Comparison of ENCODE assay signal across 8 mouse cellular contexts in the genomic region with DNA sequence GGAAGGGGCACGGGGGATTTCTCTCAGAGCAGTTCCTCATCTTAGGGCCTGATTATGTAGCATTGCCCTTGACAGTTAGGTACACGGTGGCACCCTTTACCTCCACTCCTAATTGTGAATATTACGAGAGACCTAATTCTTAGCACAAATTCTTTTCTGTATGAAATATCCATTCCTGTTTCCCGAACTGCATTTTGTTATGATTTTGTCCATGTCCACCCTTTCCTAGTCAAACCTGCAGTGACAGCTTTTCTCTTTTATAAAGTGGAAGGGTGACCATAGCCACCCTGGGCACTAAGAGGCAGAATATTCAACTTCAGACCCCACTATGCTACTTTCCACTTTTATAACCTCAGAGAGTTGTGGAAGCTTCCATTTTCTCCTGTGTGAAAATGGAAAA. TPM values are rescaled to one million over a fixed set of nuclear protein-coding genes. Genes with fewer than 3 reads are reported as not detected.
DNase-seq lines count a peak whose midpoint lies in the region; ATAC-seq and TF ChIP-seq lines count a peak whose summit lies in the region.
"Had no signal": no experiment of that assay in that cellular context is flagged by ENCODE, and none has a peak within 500 bp of the region (broad histone marks: within the 10 kb centered on the region; RNA-seq: fewer than 3 reads in every experiment).

No protein-coding gene starts in this region.

- TF ChIP-seq EP300 in stomach, postnatal 0 days (optimal IDR thresholded peaks at IDR 0.05): no peak

- WGBS in stomach, embryonic 14.5 days: 75% methylated on average over 4 of the region's 4 CpGs
- 61% methylated on average over 4 of the region's 4 CpGs for WGBS in stomach, postnatal 0 days
- 77% methylated on average over 4 of the region's 4 CpGs for WGBS in forebrain, postnatal 0 days
- 44% methylated on average over 4 of the region's 4 CpGs for WGBS in liver, embryonic 16.5 days (ENCODE audit: insufficient replicate concordance)

- H3K4me1 ChIP-seq in stomach, embryonic 14.5 days (ENCODE audit: control insufficient read depth, insufficient read depth, low read length): no peaks in the 10 kb centered on the region
- H3K4me1 ChIP-seq in stomach, postnatal 0 days (replicated peaks; ENCODE audit: control insufficient read depth, insufficient read depth): no peaks in the 10 kb centered on the region
- 0 out of 2 replicates have a peak, but pooled peaks cover 4% of the 10 kb centered on the region for H3K4me1 ChIP-seq in forebrain, postnatal 0 days (ENCODE audit: insufficient read depth)
- H3K4me1 ChIP-seq in liver, embryonic 16.5 days (ENCODE audit: control insufficient read depth, low read depth, low read length): peaks cover 3% of the 10 kb centered on the region

- ATAC-seq in stomach, embryonic 14.5 days (ENCODE audit: insufficient number of reproducible peaks, insufficient read depth, low FRiP score, low read depth): no peak
- no peak for ATAC-seq in stomach, postnatal 0 days (ENCODE audit: low FRiP score, low TSS enrichment)
- no peak for ATAC-seq in forebrain, postnatal 0 days
- ATAC-seq in liver, embryonic 16.5 days (ENCODE audit: low read depth): no peak

- no peak overlapping the region for H3K9ac ChIP-seq in stomach, embryonic 14.5 days (replicated peaks; ENCODE audit: low read depth, low read length)
- no peak overlapping the region for H3K9ac ChIP-seq in stomach, postnatal 0 days (ENCODE audit: low read length)
- no peak overlapping the region for H3K9ac ChIP-seq in forebrain, postnatal 0 days
- H3K9ac ChIP-seq in liver, embryonic 16.5 days (ENCODE audit: low read depth, low read length): no peak overlapping the region

- H3K27ac ChIP-seq in stomach, embryonic 14.5 days (ENCODE audit: low read length): no peak overlapping the region
- H3K27ac ChIP-seq in stomach, postnatal 0 days (replicated peaks): no peak overlapping the region
- H3K27ac ChIP-seq in forebrain, postnatal 0 days (ENCODE audit: low read depth, low read length): peak overlapping the region; percentile 89; the same call in 1 of the 2 replicates
- no peak overlapping the region for H3K27ac ChIP-seq in liver, embryonic 16.5 days (ENCODE audit: low read length)
- no peak overlapping the region for H3K27ac ChIP-seq in gastrocnemius, adult 2 months

- H3K27me3 ChIP-seq in stomach, embryonic 14.5 days (ENCODE audit: control insufficient read depth, insufficient read depth, low read length): no peaks in the 10 kb centered on the region
- no peaks in the 10 kb centered on the region for H3K27me3 ChIP-seq in stomach, postnatal 0 days (ENCODE audit: control insufficient read depth, insufficient read depth, low read length)
- no peaks in the 10 kb centered on the region for H3K27me3 ChIP-seq in forebrain, postnatal 0 days (ENCODE audit: insufficient read depth, low read length)
- H3K27me3 ChIP-seq in liver, embryonic 16.5 days (ENCODE audit: control insufficient read depth, insufficient read depth, low read depth, low read length): no peaks in the 10 kb centered on the region

- no peaks in the 10 kb centered on the region for H3K9me3 ChIP-seq in stomach, embryonic 14.5 days (ENCODE audit: control insufficient read depth, low read depth, low read length)
- no peaks in the 10 kb centered on the region for H3K9me3 ChIP-seq in stomach, postnatal 0 days (ENCODE audit: control insufficient read depth, low read length)
- H3K9me3 ChIP-seq in forebrain, postnatal 0 days (ENCODE audit: low read length): no peaks in the 10 kb centered on the region
- H3K9me3 ChIP-seq in liver, embryonic 16.5 days (replicated peaks; ENCODE audit: control insufficient read depth, low read length): no peaks in the 10 kb centered on the region

- no peaks in the 10 kb centered on the region for H3K36me3 ChIP-seq in stomach, embryonic 14.5 days (ENCODE audit: control insufficient read depth, insufficient read depth, low read length)
- H3K36me3 ChIP-seq in stomach, postnatal 0 days (ENCODE audit: control insufficient read depth, insufficient read depth, low read length): no peaks in the 10 kb centered on the region
- no peaks in the 10 kb centered on the region for H3K36me3 ChIP-seq in forebrain, postnatal 0 days (ENCODE audit: insufficient read depth)
- no peaks in the 10 kb centered on the region for H3K36me3 ChIP-seq in liver, embryonic 16.5 days (ENCODE audit: control insufficient read depth, insufficient read depth)

- intact Hi-C loops in gastrocnemius, adult 2 months (cut with DNase I): loop anchor here (1.0 to 10.0 kb wide), 3 partner anchors 69 to 258 kb away; partner anchors contain the start of genes Dhx57 and Morn2

- H3K4me3 ChIP-seq in stomach, embryonic 14.5 days (ENCODE audit: low read depth, low read length): no peak overlapping the region
- H3K4me3 ChIP-seq in stomach, postnatal 0 days (ENCODE audit: low read depth, low read length): no peak overlapping the region
- H3K4me3 ChIP-seq in forebrain, postnatal 0 days (ENCODE audit: low read depth, low read length): peak overlapping the region; percentile 72; the same call in 1 of the 2 replicates
- no peak overlapping the region for H3K4me3 ChIP-seq in liver, embryonic 16.5 days (ENCODE audit: low read depth, low read length)
- H3K4me3 ChIP-seq in gastrocnemius, adult 2 months: no peak overlapping the region

- peak overlapping the region; percentile 44; the same call in 1 of the 2 replicates for H3K4me2 ChIP-seq in stomach, embryonic 14.5 days (replicated peaks; ENCODE audit: low read depth, low read length)
- H3K4me2 ChIP-seq in stomach, postnatal 0 days (replicated peaks; ENCODE audit: low read depth): no peak overlapping the region
- H3K4me2 ChIP-seq in forebrain, postnatal 0 days (ENCODE audit: low read depth): peak overlapping the region; percentile 57
- peak overlapping the region; percentile 43; the same call in 1 of the 2 replicates for H3K4me2 ChIP-seq in liver, embryonic 16.5 days (ENCODE audit: low read depth, low read length)

- DNase-seq in stomach, postnatal 0 days (ENCODE audit: low spot score): no peak
- no peak for DNase-seq in forebrain, postnatal 0 days
- no peak for DNase-seq in right cerebral cortex, postnatal 14 days
- no peak for DNase-seq in gastrocnemius, adult 2 months
- no peak for DNase-seq in cerebellum, adult 9-11 months

- TF ChIP-seq CTCF in stomach, postnatal 0 days (IDR thresholded peaks at IDR 0.05; ENCODE audit: low read depth): no peak
- no peak for TF ChIP-seq CTCF in forebrain, postnatal 0 days (IDR thresholded peaks at IDR 0.05; ENCODE audit: low read depth)
- no peak for TF ChIP-seq CTCF in gastrocnemius, adult 2 months (IDR thresholded peaks at IDR 0.05)

RNA-seq across cellular contexts. Expression of gene Cdkl4, which starts 25.0 kb away (rescaled TPM):
- 0.20 and 0.23 TPM in 2 replicates for polyA plus RNA-seq in stomach, embryonic 14.5 days (2014; fragmentation: Nextera tagmentation; extraction: Ambion mirVana)
- 0.05 and 0.08 TPM in 2 replicates for polyA plus RNA-seq in stomach, postnatal 0 days (2015; fragmentation: Nextera tagmentation; extraction: Ambion mirVana)
- 8.6 and 9.6 TPM in 2 replicates for total RNA-seq in forebrain, postnatal 0 days (2014; rRNA removed)
- 3.8 and 6.4 TPM in 2 replicates for polyA plus RNA-seq in forebrain, postnatal 0 days (2015; fragmentation: Nextera tagmentation; extraction: Ambion mirVana)
- polyA plus RNA-seq in liver, embryonic 16.5 days (2015; fragmentation: Nextera tagmentation; extraction: Ambion mirVana): 0.14 and 0.16 TPM in 2 replicates
- total RNA-seq in gastrocnemius, adult 2 months (2021): under 1 TPM in 1 of 2 experiments, not detected in 1; 0.11 TPM
- total RNA-seq: common myeloid progenitor, adult 5-6 weeks had no signal
